Mouse (Mus musculus): ENCODE results near the gene Serpind1. TPM values are rescaled to one million over a fixed set of nuclear protein-coding genes. Genes with fewer than 3 reads are reported as not detected.

Gene Serpind1
- total RNA-seq (2021): 1 to 10 TPM; 1.2 to 1.6 TPM
- polyA plus RNA-seq (2012; rRNA removed): 0.12 and 1.0 TPM in 2 replicates
- long read RNA-seq, partial matches to known transcripts: 3 of 3 reads
- long read RNA-seq, other reads (novel, unspliced or antisense): 0 of 3 reads

- intact Hi-C loops (cut with DNase I): no loop called here
- H3K27ac ChIP-seq: no peak within 1 kb of the TSS
- H3K36me3 ChIP-seq (ENCODE audit: control insufficient read depth, insufficient read depth, low read length): no peaks in the 10 kb centered on the region
- H3K4me1 ChIP-seq (ENCODE audit: control insufficient read depth, insufficient read depth, low read length): no peaks in the 10 kb centered on the region
- no peak for DNase-seq
- H3K4me3 ChIP-seq: no peak within 1 kb of the TSS
- H3K79me2 ChIP-seq (replicated peaks; ENCODE audit: control insufficient read depth, insufficient read depth, low read length): no peaks in the 10 kb centered on the region
- TF ChIP-seq POLR2A (IDR thresholded peaks at IDR 0.05; ENCODE audit: insufficient read depth, low read depth, low read length) (no peak), EP300 (IDR thresholded peaks at IDR 0.05; ENCODE audit: insufficient read depth, low read depth, low read length) (no peak), CTCF (IDR thresholded peaks at IDR 0.05) (no peak)
- 86% methylated on average over 2 of the region's 2 CpGs for WGBS
- H3K27me3 ChIP-seq (ENCODE audit: control insufficient read depth, insufficient read depth, low read length): no peaks in the 10 kb centered on the region
- H3K9ac ChIP-seq (ENCODE audit: low read depth, low read length): no peak within 1 kb of the TSS
Observed at GRCm38 (mm10) chr16:17331116-17331515, at the start of gene Serpind1. Gene Serpind1 (plus strand): TSS chr16:17331371.

- WGBS: 69% methylated on average over 6 of the region's 6 CpGs
- Histone ChIP-seq H3K4me1 (ENCODE audit: control insufficient read depth, insufficient read depth, low read length) (no peaks in the 10 kb centered on the region), H3K27me3 (ENCODE audit: control insufficient read depth, insufficient read depth, low read length) (no peaks in the 10 kb centered on the region), H3K9ac (ENCODE audit: low read depth, low read length) (no peak overlapping the region), H3K27ac (no peak overlapping the region), H3K4me3 (no peak overlapping the region), H3K36me3 (ENCODE audit: control insufficient read depth, insufficient read depth, low read length) (no peaks in the 10 kb centered on the region), H3K79me2 (replicated peaks; ENCODE audit: control insufficient read depth, insufficient read depth, low read length) (no peaks in the 10 kb centered on the region)
- TF ChIP-seq EP300 (IDR thresholded peaks at IDR 0.05; ENCODE audit: insufficient read depth, low read depth, low read length): no peak
- TF ChIP-seq POLR2A (IDR thresholded peaks at IDR 0.05; ENCODE audit: insufficient read depth, low read depth, low read length): no peak
- TF ChIP-seq CTCF (IDR thresholded peaks at IDR 0.05): no peak
- DNase-seq: no peak
- intact Hi-C loops (cut with DNase I): no loop called here
Observed at GRCm38 (mm10) chr16:17283151-17283550, 48.0 kb upstream of the Serpind1 start.

- WGBS: 96% methylated on average over 2 of the region's 2 CpGs
- H3K27ac ChIP-seq: no peak overlapping the region
- H3K79me2 ChIP-seq (replicated peaks; ENCODE audit: control insufficient read depth, insufficient read depth, low read length): no peaks in the 10 kb centered on the region
- H3K9ac ChIP-seq (ENCODE audit: low read depth, low read length): no peak overlapping the region
- no peaks in the 10 kb centered on the region for H3K4me1 ChIP-seq (ENCODE audit: control insufficient read depth, insufficient read depth, low read length)
- H3K4me3 ChIP-seq: no peak overlapping the region
- no peaks in the 10 kb centered on the region for H3K27me3 ChIP-seq (ENCODE audit: control insufficient read depth, insufficient read depth, low read length)
- TF ChIP-seq POLR2A (IDR thresholded peaks at IDR 0.05; ENCODE audit: insufficient read depth, low read depth, low read length) (no peak), EP300 (IDR thresholded peaks at IDR 0.05; ENCODE audit: insufficient read depth, low read depth, low read length) (no peak), CTCF (IDR thresholded peaks at IDR 0.05) (no peak)
- intact Hi-C loops (cut with DNase I): no loop called here
- H3K36me3 ChIP-seq (ENCODE audit: control insufficient read depth, insufficient read depth, low read length): no peaks in the 10 kb centered on the region
- DNase-seq: no peak
Observed at GRCm38 (mm10) chr16:17287103-17287502, 44.1 kb upstream of the Serpind1 start.

GRCm38 (mm10) chr16:17291016-17291415 is 40.2 kb upstream of the Serpind1 start:
- intact Hi-C loops (cut with DNase I): loop anchor here (5.0 kb wide), 1 partner anchor 84 kb away; the partner anchor contains the start of gene Rimbp3
- H3K27ac ChIP-seq: no peak overlapping the region
- DNase-seq: no peak
- H3K4me3 ChIP-seq: no peak overlapping the region
- no peaks in the 10 kb centered on the region for H3K36me3 ChIP-seq (ENCODE audit: control insufficient read depth, insufficient read depth, low read length)
- H3K9ac ChIP-seq (ENCODE audit: low read depth, low read length): no peak overlapping the region
- H3K27me3 ChIP-seq (ENCODE audit: control insufficient read depth, insufficient read depth, low read length): no peaks in the 10 kb centered on the region
- no peak for TF ChIP-seq POLR2A (IDR thresholded peaks at IDR 0.05; ENCODE audit: insufficient read depth, low read depth, low read length)
- no peak for TF ChIP-seq EP300 (IDR thresholded peaks at IDR 0.05; ENCODE audit: insufficient read depth, low read depth, low read length)
- TF ChIP-seq CTCF (IDR thresholded peaks at IDR 0.05): no peak
- H3K4me1 ChIP-seq (ENCODE audit: control insufficient read depth, insufficient read depth, low read length): no peaks in the 10 kb centered on the region
- WGBS: 75% methylated on average over 2 of the region's 2 CpGs
- H3K79me2 ChIP-seq (replicated peaks; ENCODE audit: control insufficient read depth, insufficient read depth, low read length): no peaks in the 10 kb centered on the region

- no peaks in the 10 kb centered on the region for H3K4me1 ChIP-seq (ENCODE audit: control insufficient read depth, insufficient read depth, low read length)
- WGBS: 7% methylated on average over 2 of the region's 2 CpGs
- no peaks in the 10 kb centered on the region for H3K27me3 ChIP-seq (ENCODE audit: control insufficient read depth, insufficient read depth, low read length)
- H3K27ac ChIP-seq: no peak overlapping the region
- H3K4me3 ChIP-seq: no peak overlapping the region
- peak; percentile 58 to 81 for DNase-seq
- peak; percentile 99; the same call in 1 of the 2 replicates for TF ChIP-seq CTCF (IDR thresholded peaks at IDR 0.05)
- no peak for TF ChIP-seq POLR2A (IDR thresholded peaks at IDR 0.05; ENCODE audit: insufficient read depth, low read depth, low read length)
- no peaks in the 10 kb centered on the region for H3K36me3 ChIP-seq (ENCODE audit: control insufficient read depth, insufficient read depth, low read length)
- intact Hi-C loops (cut with DNase I): loop anchor here (5.0 kb wide), 1 partner anchor 85 kb away; the partner anchor contains the start of gene Rimbp3
- H3K79me2 ChIP-seq (replicated peaks; ENCODE audit: control insufficient read depth, insufficient read depth, low read length): no peaks in the 10 kb centered on the region
- no peak overlapping the region for H3K9ac ChIP-seq (ENCODE audit: low read depth, low read length)
Observed at GRCm38 (mm10) chr16:17292751-17293150, 38.4 kb upstream of the Serpind1 start.

- Histone ChIP-seq H3K27ac (no peak overlapping the region), H3K4me3 (no peak overlapping the region), H3K4me1 (ENCODE audit: control insufficient read depth, insufficient read depth, low read length) (no peaks in the 10 kb centered on the region), H3K79me2 (replicated peaks; ENCODE audit: control insufficient read depth, insufficient read depth, low read length) (no peaks in the 10 kb centered on the region), H3K27me3 (ENCODE audit: control insufficient read depth, insufficient read depth, low read length) (no peaks in the 10 kb centered on the region), H3K9ac (ENCODE audit: low read depth, low read length) (no peak overlapping the region), H3K36me3 (ENCODE audit: control insufficient read depth, insufficient read depth, low read length) (peaks cover 4% of the 10 kb centered on the region; the same call in 1 of the 2 replicates)
- intact Hi-C loops (cut with DNase I): no loop called here
- 85% methylated on average over 3 of the region's 3 CpGs for WGBS
- no peak for DNase-seq
- TF ChIP-seq POLR2A (IDR thresholded peaks at IDR 0.05; ENCODE audit: insufficient read depth, low read depth, low read length) (no peak), CTCF (IDR thresholded peaks at IDR 0.05) (no peak), EP300 (IDR thresholded peaks at IDR 0.05; ENCODE audit: insufficient read depth, low read depth, low read length) (no peak)
Observed at GRCm38 (mm10) chr16:17300818-17301217, 30.4 kb upstream of the Serpind1 start.
